In the genomic region with DNA sequence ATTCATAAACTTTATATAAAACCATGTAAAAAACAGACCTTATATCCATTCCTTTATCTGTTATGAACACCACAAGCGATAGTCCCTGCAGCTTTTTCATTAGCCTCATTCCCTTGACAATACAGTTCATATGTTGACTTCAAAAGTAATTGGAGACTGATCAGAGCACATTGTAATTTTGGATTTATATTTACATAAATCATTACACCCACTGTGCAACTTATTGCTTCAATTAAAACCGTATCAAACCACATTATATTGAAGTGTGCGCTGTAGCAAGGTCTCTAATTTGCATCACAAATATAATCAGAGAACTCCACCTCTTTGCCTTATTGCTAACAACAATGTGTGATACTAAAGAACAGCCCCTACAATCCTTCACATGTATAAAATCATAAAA, we compare ENCODE assay signal across 22 mouse cellular contexts.
DNase-seq lines count a peak whose midpoint lies in the region; ATAC-seq and TF ChIP-seq lines count a peak whose summit lies in the region.
"Had no signal": no experiment of that assay in that cellular context is flagged by ENCODE, and none has a peak within 500 bp of the region (broad histone marks: within the 10 kb centered on the region; RNA-seq: fewer than 3 reads in every experiment).

No protein-coding gene starts in this region.

- no peak overlapping the region for H3K4me2 ChIP-seq in forebrain, embryonic 14.5 days (ENCODE audit: low read length)
- no peak overlapping the region for H3K4me2 ChIP-seq in forebrain, embryonic 11.5 days (ENCODE audit: low read depth, low read length, severe bottlenecking)
- H3K4me2 ChIP-seq in midbrain, embryonic 13.5 days (replicated peaks) = no peak overlapping the region
- H3K4me2 ChIP-seq in midbrain, embryonic 16.5 days (ENCODE audit: low read length) = no peak overlapping the region
- no peak overlapping the region for H3K4me2 ChIP-seq in neural tube, embryonic 14.5 days (ENCODE audit: low read depth, low read length)
- H3K4me2 ChIP-seq: embryonic facial prominence, embryonic 12.5 days; forebrain, embryonic 12.5 days; heart, embryonic 11.5 days; heart, embryonic 15.5 days had no signal

- ATAC-seq in forebrain, embryonic 14.5 days = no peak
- no peak for ATAC-seq in forebrain, embryonic 11.5 days (replicated peaks; ENCODE audit: low FRiP score)
- peak; percentile 34; the same call in 1 of the 2 replicates for ATAC-seq in midbrain, embryonic 13.5 days
- ATAC-seq in midbrain, embryonic 16.5 days = no peak
- ATAC-seq in neural tube, embryonic 14.5 days (ENCODE audit: low read depth) = peak; percentile 87
- ATAC-seq: CD4-positive, CD25-positive, alpha-beta regulatory T cell, adult 4 months; forebrain, postnatal 0 days had no signal

- H3K27ac ChIP-seq in forebrain, embryonic 14.5 days (ENCODE audit: low read depth, low read length) = no peak overlapping the region
- no peak overlapping the region for H3K27ac ChIP-seq in forebrain, embryonic 11.5 days (ENCODE audit: low read depth, low read length)
- no peak overlapping the region for H3K27ac ChIP-seq in midbrain, embryonic 13.5 days
- no peak overlapping the region for H3K27ac ChIP-seq in midbrain, embryonic 16.5 days (ENCODE audit: low read length)
- H3K27ac ChIP-seq in neural tube, embryonic 14.5 days (ENCODE audit: low read depth, low read length) = no peak overlapping the region
- H3K27ac ChIP-seq: embryonic facial prominence, embryonic 12.5 days; forebrain, embryonic 12.5 days; heart, adult 2 months; heart, embryonic 15.5 days had no signal

- no peaks in the 10 kb centered on the region for H3K27me3 ChIP-seq in forebrain, embryonic 14.5 days (replicated peaks; ENCODE audit: control insufficient read depth, insufficient read depth, low read length)
- no peaks in the 10 kb centered on the region for H3K27me3 ChIP-seq in forebrain, embryonic 11.5 days (ENCODE audit: control insufficient read depth, insufficient read depth, low read length)
- no peaks in the 10 kb centered on the region for H3K27me3 ChIP-seq in midbrain, embryonic 13.5 days
- H3K27me3 ChIP-seq in midbrain, embryonic 16.5 days (ENCODE audit: control insufficient read depth, insufficient read depth, low read depth, low read length) = no peaks in the 10 kb centered on the region
- H3K27me3 ChIP-seq in neural tube, embryonic 14.5 days (ENCODE audit: control insufficient read depth, insufficient read depth, low read length) = no peaks in the 10 kb centered on the region
- H3K27me3 ChIP-seq: embryonic facial prominence, embryonic 12.5 days; forebrain, embryonic 12.5 days; heart, embryonic 15.5 days had no signal

- H3K4me3 ChIP-seq in forebrain, embryonic 14.5 days (ENCODE audit: low read depth, low read length) = no peak overlapping the region
- no peak overlapping the region for H3K4me3 ChIP-seq in forebrain, embryonic 11.5 days (ENCODE audit: low read depth, low read length)
- no peak overlapping the region for H3K4me3 ChIP-seq in midbrain, embryonic 13.5 days (replicated peaks)
- no peak overlapping the region for H3K4me3 ChIP-seq in midbrain, embryonic 16.5 days (ENCODE audit: low read depth, low read length)
- no peak overlapping the region for H3K4me3 ChIP-seq in neural tube, embryonic 14.5 days (ENCODE audit: low read depth, low read length)
- H3K4me3 ChIP-seq: embryonic facial prominence, embryonic 12.5 days; forebrain, embryonic 12.5 days; heart, adult 2 months; heart, embryonic 15.5 days had no signal

- TF ChIP-seq POLR2A in brain, embryonic 14.5 days (IDR thresholded peaks at IDR 0.05; ENCODE audit: borderline replicate concordance, extremely low read depth, insufficient read depth, insufficient read length, poor library complexity, severe bottlenecking) = no peak

- no peak overlapping the region for H3K9ac ChIP-seq in forebrain, embryonic 14.5 days (ENCODE audit: low read length)
- no peak overlapping the region for H3K9ac ChIP-seq in forebrain, embryonic 11.5 days (ENCODE audit: low read length)
- H3K9ac ChIP-seq in midbrain, embryonic 13.5 days (replicated peaks) = no peak overlapping the region
- no peak overlapping the region for H3K9ac ChIP-seq in midbrain, embryonic 16.5 days (ENCODE audit: low read depth, low read length)
- no peak overlapping the region for H3K9ac ChIP-seq in neural tube, embryonic 14.5 days (replicated peaks; ENCODE audit: low read depth, low read length)
- H3K9ac ChIP-seq: embryonic facial prominence, embryonic 12.5 days; forebrain, embryonic 12.5 days; forebrain, postnatal 0 days; heart, embryonic 15.5 days had no signal

- no peaks in the 10 kb centered on the region for H3K36me3 ChIP-seq in forebrain, embryonic 14.5 days (ENCODE audit: control insufficient read depth, insufficient read depth, low read length)
- no peaks in the 10 kb centered on the region for H3K36me3 ChIP-seq in forebrain, embryonic 11.5 days (ENCODE audit: control insufficient read depth, insufficient read depth, low read length)
- no peaks in the 10 kb centered on the region for H3K36me3 ChIP-seq in midbrain, embryonic 13.5 days
- no peaks in the 10 kb centered on the region for H3K36me3 ChIP-seq in midbrain, embryonic 16.5 days (ENCODE audit: control insufficient read depth, insufficient read depth, low read length)
- H3K36me3 ChIP-seq in neural tube, embryonic 14.5 days (ENCODE audit: control insufficient read depth, insufficient read depth, low read length) = no peaks in the 10 kb centered on the region
- H3K36me3 ChIP-seq: embryonic facial prominence, embryonic 12.5 days; forebrain, embryonic 12.5 days; G1E; heart, embryonic 15.5 days had no signal

- H3K4me1 ChIP-seq in forebrain, embryonic 14.5 days (ENCODE audit: control insufficient read depth, insufficient read depth, low read length) = no peaks in the 10 kb centered on the region
- no peaks in the 10 kb centered on the region for H3K4me1 ChIP-seq in forebrain, embryonic 11.5 days (replicated peaks; ENCODE audit: control insufficient read depth, insufficient read depth, low read length)
- no peaks in the 10 kb centered on the region for H3K4me1 ChIP-seq in midbrain, embryonic 13.5 days (replicated peaks)
- H3K4me1 ChIP-seq in midbrain, embryonic 16.5 days (ENCODE audit: control insufficient read depth, insufficient read depth, low read length) = no peaks in the 10 kb centered on the region
- H3K4me1 ChIP-seq in neural tube, embryonic 14.5 days (ENCODE audit: control insufficient read depth, insufficient read depth, low read length) = no peaks in the 10 kb centered on the region
- H3K4me1 ChIP-seq: embryonic facial prominence, embryonic 12.5 days; forebrain, embryonic 12.5 days; heart, embryonic 15.5 days had no signal

- no peaks in the 10 kb centered on the region for H3K9me3 ChIP-seq in forebrain, embryonic 14.5 days (replicated peaks; ENCODE audit: control insufficient read depth, low read length)
- no peaks in the 10 kb centered on the region for H3K9me3 ChIP-seq in forebrain, embryonic 11.5 days (ENCODE audit: control insufficient read depth, low read length)
- H3K9me3 ChIP-seq in midbrain, embryonic 13.5 days = no peaks in the 10 kb centered on the region
- H3K9me3 ChIP-seq in midbrain, embryonic 16.5 days (replicated peaks; ENCODE audit: control insufficient read depth, low read length, poor library complexity, severe bottlenecking) = no peaks in the 10 kb centered on the region
- H3K9me3 ChIP-seq in neural tube, embryonic 14.5 days (ENCODE audit: control insufficient read depth, low read length) = no peaks in the 10 kb centered on the region
- H3K9me3 ChIP-seq: embryonic facial prominence, embryonic 12.5 days; forebrain, embryonic 12.5 days; G1E; heart, embryonic 15.5 days had no signal

- WGBS in forebrain, embryonic 14.5 days = 69% methylated on average over 3 of the region's 3 CpGs
- 83% methylated on average over 3 of the region's 3 CpGs for WGBS in forebrain, embryonic 11.5 days
- 59% methylated on average over 3 of the region's 3 CpGs for WGBS in midbrain, embryonic 13.5 days
- WGBS in midbrain, embryonic 16.5 days = 56% methylated on average over 3 of the region's 3 CpGs
- WGBS in neural tube, embryonic 14.5 days = 40% methylated on average over 3 of the region's 3 CpGs

- TF ChIP-seq CTCF in brain, embryonic 14.5 days (IDR thresholded peaks at IDR 0.05; ENCODE audit: borderline replicate concordance, extremely low read depth, insufficient read depth, insufficient read length) = no peak

- DNase-seq in forebrain, embryonic 14.5 days (ENCODE audit: low spot score) = peak; percentile 2
- no peak for DNase-seq in forebrain, embryonic 11.5 days (ENCODE audit: low spot score)
- peak; percentile 42 for DNase-seq in brain, embryonic 14.5 days (ENCODE audit: low read depth)
- DNase-seq in adipocyte (ENCODE audit: low spot score) = no peak
- DNase-seq: adrenal gland, postnatal 10 days; B cell, adult 2 months; cerebellum, adult 11-12 months; cerebellum, adult 9-10 months; cerebellum, postnatal 25 days; forebrain, postnatal 0 days; gastrocnemius, postnatal 14 days; heart, adult 2 months; heart, postnatal 14 days had no signal

Comparison
In these comparisons a context has a peak if more than half of its experiments do, and no peak if none do; other contexts are left out.
1. ATAC-seq: peak in midbrain, embryonic 13.5 days (single experiment) and neural tube, embryonic 14.5 days (single experiment); none in forebrain, embryonic 14.5 days (single experiment), forebrain, embryonic 11.5 days (single experiment) and midbrain, embryonic 16.5 days (single experiment).
2. DNase-seq: peak in forebrain, embryonic 14.5 days (single experiment) and brain, embryonic 14.5 days (single experiment); none in forebrain, embryonic 11.5 days (single experiment) and adipocyte (single experiment).